Mouse (Mus musculus): Measurements from ENCODE around the gene Akap13. TPM values are rescaled to one million over a fixed set of nuclear protein-coding genes. Genes with fewer than 3 reads are reported as not detected.

Akap13 gene
- polyA plus RNA-seq, 1 experiment from 2014 or later: 31.0 TPM

- Histone ChIP-seq H3K9me3 (ENCODE audit: control insufficient read depth, low read length) (no peaks in the 10 kb centered on the region), H3K36me3 (ENCODE audit: control insufficient read depth, insufficient read depth, low read length) (no peaks in the 10 kb centered on the region; the same call in 1 of the 2 replicates), H3K9ac (ENCODE audit: low read length) (no peak overlapping the region), H3K4me3 (ENCODE audit: low read depth, low read length) (no peak overlapping the region), H3K27ac (ENCODE audit: low read depth, low read length) (no peak overlapping the region), H3K27me3 (ENCODE audit: control insufficient read depth, insufficient read depth, low read length) (no peaks in the 10 kb centered on the region), H3K4me1 (replicated peaks; ENCODE audit: control insufficient read depth, insufficient read depth, low read length) (no peaks in the 10 kb centered on the region), H3K4me2 (ENCODE audit: low read depth, low read length, severe bottlenecking) (no peak overlapping the region)
- ATAC-seq (replicated peaks; ENCODE audit: low FRiP score) (no peak), DNase-seq (ENCODE audit: low spot score) (no peak)
- 80% methylated on average over 5 of the region's 5 CpGs for WGBS
Observed at GRCm38 (mm10) chr7:75694777-75695176, 239.4 kb downstream of the Akap13 start.

GRCm38 (mm10) chr7:75699836-75700235, 244.5 kb downstream of the Akap13 start:
- DNase-seq (ENCODE audit: low spot score) (no peak), ATAC-seq (replicated peaks; ENCODE audit: low FRiP score) (no peak)
- H3K27ac ChIP-seq (ENCODE audit: low read depth, low read length): no peak overlapping the region
- 94% methylated on average over 5 of the region's 5 CpGs for WGBS
- H3K27me3 ChIP-seq (ENCODE audit: control insufficient read depth, insufficient read depth, low read length): no peaks in the 10 kb centered on the region
- no peak overlapping the region for H3K4me3 ChIP-seq (ENCODE audit: low read depth, low read length)
- no peaks in the 10 kb centered on the region; the same call in 1 of the 2 replicates for H3K36me3 ChIP-seq (ENCODE audit: control insufficient read depth, insufficient read depth, low read length)
- no peak overlapping the region for H3K4me2 ChIP-seq (ENCODE audit: low read depth, low read length, severe bottlenecking)
- H3K9ac ChIP-seq (ENCODE audit: low read length): no peak overlapping the region
- no peaks in the 10 kb centered on the region for H3K9me3 ChIP-seq (ENCODE audit: control insufficient read depth, low read length)
- H3K4me1 ChIP-seq (replicated peaks; ENCODE audit: control insufficient read depth, insufficient read depth, low read length): no peaks in the 10 kb centered on the region

DNA sequence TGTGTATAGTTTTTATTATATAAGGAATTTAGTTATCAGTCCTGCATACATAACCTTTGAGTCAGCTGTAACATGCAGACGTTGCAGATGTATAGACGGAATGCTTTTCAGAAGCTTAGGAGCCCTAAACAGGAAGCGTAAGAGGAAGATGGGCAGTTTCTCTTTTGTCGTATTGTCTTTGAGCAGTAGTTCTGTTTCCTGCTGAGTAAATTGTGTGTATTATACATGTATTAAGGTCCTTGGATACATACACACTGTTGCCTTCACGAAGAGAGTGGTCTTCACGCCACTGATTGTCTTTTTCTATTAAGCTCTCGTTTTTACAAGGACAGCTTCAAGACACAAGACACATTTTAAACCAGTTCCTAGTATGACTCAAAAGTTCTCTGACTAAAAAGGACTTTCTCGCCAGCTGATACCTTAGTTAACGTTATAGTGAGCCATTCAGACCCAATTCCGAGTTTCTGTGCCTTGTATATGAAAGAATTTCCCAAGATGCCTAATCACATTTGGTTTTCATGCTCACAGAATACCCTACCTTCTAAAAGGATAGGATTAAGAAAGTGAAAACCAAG, 245.5 kb downstream of the Akap13 start:
- H3K4me3 ChIP-seq (ENCODE audit: low read depth, low read length): no peak overlapping the region
- DNase-seq (ENCODE audit: low spot score) (no peak), ATAC-seq (replicated peaks; ENCODE audit: low FRiP score) (no peak)
- H3K4me1 ChIP-seq (replicated peaks; ENCODE audit: control insufficient read depth, insufficient read depth, low read length): no peaks in the 10 kb centered on the region
- no peak overlapping the region for H3K9ac ChIP-seq (ENCODE audit: low read length)
- H3K4me2 ChIP-seq (ENCODE audit: low read depth, low read length, severe bottlenecking): no peak overlapping the region
- no peaks in the 10 kb centered on the region for H3K27me3 ChIP-seq (ENCODE audit: control insufficient read depth, insufficient read depth, low read length)
- H3K27ac ChIP-seq (ENCODE audit: low read depth, low read length): no peak overlapping the region
- 92% methylated on average over 10 of the region's 10 CpGs for WGBS
- no peaks in the 10 kb centered on the region for H3K9me3 ChIP-seq (ENCODE audit: control insufficient read depth, low read length)
- no peaks in the 10 kb centered on the region; the same call in 1 of the 2 replicates for H3K36me3 ChIP-seq (ENCODE audit: control insufficient read depth, insufficient read depth, low read length)

- DNase-seq (ENCODE audit: low spot score): no peak
- H3K9me3 ChIP-seq (ENCODE audit: control insufficient read depth, low read length): no peaks in the 10 kb centered on the region
- no peak overlapping the region for H3K27ac ChIP-seq (ENCODE audit: low read depth, low read length)
- no peaks in the 10 kb centered on the region for H3K27me3 ChIP-seq (ENCODE audit: control insufficient read depth, insufficient read depth, low read length)
- H3K36me3 ChIP-seq (ENCODE audit: control insufficient read depth, insufficient read depth, low read length): no peaks in the 10 kb centered on the region; the same call in 1 of the 2 replicates
- no peak overlapping the region for H3K4me3 ChIP-seq (ENCODE audit: low read depth, low read length)
- H3K9ac ChIP-seq (ENCODE audit: low read length): no peak overlapping the region
- ATAC-seq (replicated peaks; ENCODE audit: low FRiP score): no peak
- H3K4me2 ChIP-seq (ENCODE audit: low read depth, low read length, severe bottlenecking): no peak overlapping the region
- H3K4me1 ChIP-seq (replicated peaks; ENCODE audit: control insufficient read depth, insufficient read depth, low read length): no peaks in the 10 kb centered on the region
- WGBS: 86% methylated on average over 7 of the region's 7 CpGs
Observed at GRCm38 (mm10) chr7:75701761-75702160, 246.4 kb downstream of the Akap13 start.

GRCm38 (mm10) chr7:75702368-75702767, 247.0 kb downstream of the Akap13 start:
- H3K4me2 ChIP-seq (ENCODE audit: low read depth, low read length, severe bottlenecking): no peak overlapping the region
- 95% methylated on average over 3 of the region's 3 CpGs for WGBS
- H3K27me3 ChIP-seq (ENCODE audit: control insufficient read depth, insufficient read depth, low read length): no peaks in the 10 kb centered on the region
- no peak overlapping the region for H3K4me3 ChIP-seq (ENCODE audit: low read depth, low read length)
- no peaks in the 10 kb centered on the region for H3K4me1 ChIP-seq (replicated peaks; ENCODE audit: control insufficient read depth, insufficient read depth, low read length)
- H3K9me3 ChIP-seq (ENCODE audit: control insufficient read depth, low read length): no peaks in the 10 kb centered on the region
- no peak for DNase-seq (ENCODE audit: low spot score)
- H3K27ac ChIP-seq (ENCODE audit: low read depth, low read length): no peak overlapping the region
- no peak for ATAC-seq (replicated peaks; ENCODE audit: low FRiP score)
- H3K9ac ChIP-seq (ENCODE audit: low read length): no peak overlapping the region
- no peaks in the 10 kb centered on the region; the same call in 1 of the 2 replicates for H3K36me3 ChIP-seq (ENCODE audit: control insufficient read depth, insufficient read depth, low read length)

GRCm38 (mm10) chr7:75702966-75703645, 247.8 kb downstream of the Akap13 start:
- 89% methylated on average over 3 of the region's 3 CpGs for WGBS
- H3K27me3 ChIP-seq (ENCODE audit: control insufficient read depth, insufficient read depth, low read length): no peaks in the 10 kb centered on the region
- H3K4me2 ChIP-seq (ENCODE audit: low read depth, low read length, severe bottlenecking): no peak overlapping the region
- ATAC-seq (replicated peaks; ENCODE audit: low FRiP score): no peak
- no peak overlapping the region for H3K9ac ChIP-seq (ENCODE audit: low read length)
- H3K9me3 ChIP-seq (ENCODE audit: control insufficient read depth, low read length): no peaks in the 10 kb centered on the region
- H3K4me1 ChIP-seq (replicated peaks; ENCODE audit: control insufficient read depth, insufficient read depth, low read length): no peaks in the 10 kb centered on the region
- DNase-seq (ENCODE audit: low spot score): no peak
- H3K4me3 ChIP-seq (ENCODE audit: low read depth, low read length): no peak overlapping the region
- H3K27ac ChIP-seq (ENCODE audit: low read depth, low read length): no peak overlapping the region
- H3K36me3 ChIP-seq (ENCODE audit: control insufficient read depth, insufficient read depth, low read length): no peaks in the 10 kb centered on the region; the same call in 1 of the 2 replicates

- Histone ChIP-seq H3K4me1 (replicated peaks; ENCODE audit: control insufficient read depth, insufficient read depth, low read length) (no peaks in the 10 kb centered on the region), H3K27ac (ENCODE audit: low read depth, low read length) (no peak overlapping the region), H3K27me3 (ENCODE audit: control insufficient read depth, insufficient read depth, low read length) (no peaks in the 10 kb centered on the region), H3K36me3 (ENCODE audit: control insufficient read depth, insufficient read depth, low read length) (no peaks in the 10 kb centered on the region), H3K4me3 (ENCODE audit: low read depth, low read length) (no peak overlapping the region), H3K9ac (ENCODE audit: low read length) (no peak overlapping the region), H3K4me2 (ENCODE audit: low read depth, low read length, severe bottlenecking) (no peak overlapping the region), H3K9me3 (ENCODE audit: control insufficient read depth, low read length) (no peaks in the 10 kb centered on the region)
- DNase-seq (ENCODE audit: low spot score) (no peak), ATAC-seq (replicated peaks; ENCODE audit: low FRiP score) (no peak)
- 96% methylated on average over 6 of the region's 6 CpGs for WGBS
Observed at GRCm38 (mm10) chr7:75704862-75705261, 249.5 kb downstream of the Akap13 start.

DNA sequence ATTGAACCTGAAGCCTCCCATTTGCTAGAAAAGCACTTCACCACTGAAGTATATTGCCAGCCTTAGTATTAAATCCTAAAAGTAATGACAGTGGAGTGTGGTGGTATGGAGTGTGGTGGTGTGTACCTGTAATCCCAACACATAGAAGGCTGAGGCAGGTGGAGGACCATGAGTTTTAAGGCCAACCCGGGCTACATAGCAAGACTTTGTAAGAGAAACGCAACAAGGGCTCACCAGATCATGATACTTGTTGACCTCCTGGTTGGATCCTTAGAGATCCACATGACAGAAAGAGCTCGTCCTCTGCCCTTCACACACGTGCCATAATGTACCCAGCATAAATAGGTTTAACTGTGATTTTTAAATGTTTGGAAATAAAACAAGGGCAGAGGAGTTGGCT, 254.6 kb downstream of the Akap13 start:
- no peak for DNase-seq (ENCODE audit: low spot score)
- H3K9me3 ChIP-seq (ENCODE audit: control insufficient read depth, low read length): no peaks in the 10 kb centered on the region
- 94% methylated on average over 4 of the region's 4 CpGs for WGBS

DNA sequence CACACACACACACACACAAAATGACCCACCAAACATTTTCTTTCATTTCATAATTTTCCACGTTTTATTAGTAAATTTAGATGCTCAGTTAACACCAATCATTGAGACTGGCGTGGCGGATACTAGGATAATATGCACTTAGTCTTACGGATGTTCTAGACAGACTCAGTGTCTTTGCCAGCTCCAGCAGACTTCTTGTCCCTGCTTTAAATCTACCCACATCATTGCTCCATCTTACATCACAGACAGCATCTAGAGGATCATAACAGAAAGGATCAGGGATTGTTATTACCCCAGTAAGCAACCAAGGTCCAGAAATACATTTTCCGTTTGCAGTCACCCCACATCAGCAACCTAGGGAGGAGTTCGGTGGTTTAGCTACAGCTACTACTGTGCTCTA, 255.6 kb downstream of the Akap13 start:
- no peak for ATAC-seq (replicated peaks; ENCODE audit: low FRiP score)
- 91% methylated on average over 6 of the region's 6 CpGs for whole genome bisulfite sequencing
- Histone ChIP-seq H3K4me2 (ENCODE audit: low read depth, low read length, severe bottlenecking) (no peak overlapping the region), H3K27ac (ENCODE audit: low read depth, low read length) (no peak overlapping the region), H3K4me3 (ENCODE audit: low read depth, low read length) (no peak overlapping the region), H3K36me3 (ENCODE audit: control insufficient read depth, insufficient read depth, low read length) (no peaks in the 10 kb centered on the region), H3K9me3 (ENCODE audit: control insufficient read depth, low read length) (no peaks in the 10 kb centered on the region), H3K9ac (ENCODE audit: low read length) (no peak overlapping the region), H3K27me3 (ENCODE audit: control insufficient read depth, insufficient read depth, low read length) (no peaks in the 10 kb centered on the region), H3K4me1 (replicated peaks; ENCODE audit: control insufficient read depth, insufficient read depth, low read length) (no peaks in the 10 kb centered on the region)
- DNase-seq (ENCODE audit: low spot score): no peak

More for the DNA sequence above, 254.6 kb downstream of the Akap13 start:
- no peaks in the 10 kb centered on the region for H3K36me3 ChIP-seq (ENCODE audit: control insufficient read depth, insufficient read depth, low read length)
- no peak for ATAC-seq (replicated peaks; ENCODE audit: low FRiP score)
- H3K4me3 ChIP-seq (ENCODE audit: low read depth, low read length): no peak overlapping the region
- H3K27ac ChIP-seq (ENCODE audit: low read depth, low read length): no peak overlapping the region
- no peak overlapping the region for H3K4me2 ChIP-seq (ENCODE audit: low read depth, low read length, severe bottlenecking)
- no peaks in the 10 kb centered on the region for H3K27me3 ChIP-seq (ENCODE audit: control insufficient read depth, insufficient read depth, low read length)
- no peaks in the 10 kb centered on the region for H3K4me1 ChIP-seq (replicated peaks; ENCODE audit: control insufficient read depth, insufficient read depth, low read length)
- H3K9ac ChIP-seq (ENCODE audit: low read length): no peak overlapping the region

All from forebrain, embryonic 11.5 days (tissue).